Mouse (Mus musculus) G1E (cell line): Measurements from ENCODE around the gene Ddx18.

Source experiments
- CTCF ChIP-seq: IDR thresholded peaks from 2 replicates; pipeline ENCODE4 v1.5.1; 2012; ENCODE audit warnings: low read depth, low read length, inconsistent platforms, mixed read lengths
- GATA1 ChIP-seq: IDR thresholded peaks from 2 replicates; pipeline ENCODE4 v1.6.1; 2012; ENCODE audit warnings: borderline replicate concordance, low read length, inconsistent platforms, mixed read lengths
- POLR2AphosphoS5 ChIP-seq: IDR thresholded peaks from 2 replicates; pipeline ENCODE4 v1.6.1; 2012; ENCODE audit warnings: low read depth, low read length, inconsistent platforms; ENCODE audit not compliant: insufficient replicate concordance
- TAL1 ChIP-seq: conservative IDR thresholded peaks from 2 replicates; pipeline ENCODE4 v1.6.1; 2012; ENCODE audit warnings: low read depth, low read length, inconsistent platforms, mixed read lengths

DNA sequence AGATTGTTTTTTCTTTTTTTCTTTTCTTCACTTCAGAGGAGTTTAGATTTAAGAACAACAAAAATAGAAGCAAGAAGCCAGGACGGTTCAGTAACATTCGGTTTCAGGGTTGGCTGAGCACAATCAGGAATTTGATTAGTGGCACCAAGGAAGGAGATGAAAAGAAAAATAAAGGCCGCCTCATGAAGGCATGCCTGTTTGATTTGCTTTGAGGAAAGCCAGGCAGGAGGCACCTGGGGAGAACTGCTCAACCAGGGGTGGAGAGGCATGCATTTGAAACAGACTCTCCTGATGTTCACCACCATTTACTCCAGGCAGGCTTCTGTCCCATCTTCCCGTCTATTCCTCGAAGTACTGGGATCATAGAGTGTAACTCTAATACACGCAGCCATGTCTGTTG is 34.1 kb upstream of the Ddx18 start:
- TF ChIP-seq CTCF: no peak
- no peak for TF ChIP-seq TAL1
- TF ChIP-seq POLR2AphosphoS5: no peak
- no peak for TF ChIP-seq GATA1
